Mouse (Mus musculus): ENCODE results near the gene Olfr457.
"Not testable (repeated sequence)": the region's sequence is repeated elsewhere in the genome, so short reads cannot be mapped to it uniquely, and the experiment has no call there.

Olfr457 gene

GRCm38 (mm10) chr6:42476235-42476634 lies at the start of gene Olfr457:
Olfr457 (minus strand) TSS chr6:42476335.
- DNase-seq (ENCODE audit: low spot score in 2 of 2): no peak

GRCm38 (mm10) chr6:42513461-42513860 lies 37.3 kb upstream of the Olfr457 start:
- DNase-seq (ENCODE audit: low spot score in 2 of 2): no peak

GRCm38 (mm10) chr6:42509311-42509710 lies 33.2 kb upstream of the Olfr457 start:
- DNase-seq (ENCODE audit: low spot score in 2 of 2): no peak

GRCm38 (mm10) chr6:42503478-42503877 lies 27.3 kb upstream of the Olfr457 start:
- no peak for DNase-seq (ENCODE audit: low spot score in 2 of 2)

GRCm38 (mm10) chr6:42489731-42490130 lies 13.6 kb upstream of the Olfr457 start:
- DNase-seq (ENCODE audit: low spot score in 2 of 2): no peak

GRCm38 (mm10) chr6:42487114-42487513 lies 11.0 kb upstream of the Olfr457 start, which contains the start of gene Olfr456:
Olfr456 (minus strand) TSS chr6:42487214.
- no peak for DNase-seq (ENCODE audit: low spot score in 2 of 2)

- no peak for DNase-seq (ENCODE audit: low spot score in 2 of 2)
These were observed 8.5 kb upstream of the Olfr457 start for GRCm38 (mm10) chr6:42484633-42485032.

GRCm38 (mm10) chr6:42471298-42471697 lies 4.8 kb downstream of the Olfr457 start:
- not testable (repeated sequence) for DNase-seq (ENCODE audit: low spot score in 2 of 2)

- no peak for DNase-seq (ENCODE audit: low spot score in 2 of 2)
These were observed 5.6 kb downstream of the Olfr457 start for GRCm38 (mm10) chr6:42470542-42470941.

GRCm38 (mm10) chr6:42465096-42465495 lies 11.0 kb downstream of the Olfr457 start, which contains the start of gene Olfr458:
Olfr458 (minus strand) TSS chr6:42465196.
- no peak for DNase-seq (ENCODE audit: low spot score in 2 of 2)

- DNase-seq (ENCODE audit: low spot score in 2 of 2): no peak
These were observed 28.8 kb downstream of the Olfr457 start for GRCm38 (mm10) chr6:42447381-42447780.

- DNase-seq (ENCODE audit: low spot score in 2 of 2): no peak
These were observed 31.6 kb downstream of the Olfr457 start for GRCm38 (mm10) chr6:42444491-42444890.

GRCm38 (mm10) chr6:42441395-42441794 lies 34.7 kb downstream of the Olfr457 start:
- no peak for DNase-seq (ENCODE audit: low spot score in 2 of 2)

- DNase-seq (ENCODE audit: low spot score in 2 of 2): no peak
These were observed 40.6 kb downstream of the Olfr457 start for GRCm38 (mm10) chr6:42435490-42435889.

- DNase-seq (ENCODE audit: low spot score in 2 of 2): no peak
These were observed 41.7 kb downstream of the Olfr457 start, which contains the start of gene Tas2r126 for GRCm38 (mm10) chr6:42434446-42434845. Tas2r126 (plus strand) TSS chr6:42434535.

- no peak for DNase-seq (ENCODE audit: low spot score in 2 of 2)
These were observed 42.6 kb downstream of the Olfr457 start for GRCm38 (mm10) chr6:42433554-42433953.

GRCm38 (mm10) chr6:42426337-42426736 lies 49.8 kb downstream of the Olfr457 start:
- DNase-seq (ENCODE audit: low spot score in 2 of 2): no peak

GRCm38 (mm10) chr6:42424472-42424871 lies 51.7 kb downstream of the Olfr457 start:
- no peak for DNase-seq (ENCODE audit: low spot score in 2 of 2)

- no peak for DNase-seq (ENCODE audit: low spot score in 2 of 2)
These were observed 54.7 kb downstream of the Olfr457 start for GRCm38 (mm10) chr6:42421439-42421838.

GRCm38 (mm10) chr6:42419443-42419842 lies 56.7 kb downstream of the Olfr457 start:
- DNase-seq (ENCODE audit: low spot score in 2 of 2): no peak

Measured in cerebellum, postnatal 4 days (tissue).